Mouse (Mus musculus) ES-E14 (cell line): ENCODE measurements at regions not wholly inside any gene's neighbourhood (a gene's known extent, or its start where the extent isn't known, plus 50 kb on each side); places are given as distances from the start of the nearest gene placed in this dataset.

Source experiments
- DNase-seq: peaks from one replicate; pipeline ENCODE4 v3.0.0-alpha.2; 2013; ENCODE audit warnings: low read depth, low spot score
- H3K27ac ChIP-seq: 2 replicates; pipeline ENCODE4 v1.5.1; 2012; ENCODE audit warnings: low read depth, mild to moderate bottlenecking, low read length, moderate library complexity, mixed read lengths; ENCODE audit not compliant: poor library complexity, insufficient read depth, severe bottlenecking
- H3K36me3 ChIP-seq: 2 replicates; pipeline ENCODE4 v1.6.1; 2012; ENCODE audit warnings: mild to moderate bottlenecking, low read length, moderate library complexity, mixed read lengths; ENCODE audit not compliant: control insufficient read depth, poor library complexity, insufficient read depth, severe bottlenecking
- H3K4me1 ChIP-seq, 2 experiments: fragments of 150-350 bp in 1 of 2; sonication (generic) in 1 of 2; 2 replicates each; pipeline ENCODE4 v1.6.1; 2012; ENCODE audit warnings: low read length in 2 of 2, mild to moderate bottlenecking in 1 of 2, mixed read lengths in 1 of 2; ENCODE audit not compliant: control insufficient read depth in 2 of 2, insufficient read depth in 2 of 2, poor library complexity in 1 of 2
- H3K4me3 ChIP-seq, 2 experiments: fragments of 150-350 bp in 1 of 2; sonication (generic) in 1 of 2; 2 replicates each; pipeline ENCODE4 v1.5.1; 2012; ENCODE audit warnings: low read length in 2 of 2, low read depth in 1 of 2, mild to moderate bottlenecking in 1 of 2, mixed read lengths in 1 of 2; ENCODE audit not compliant: insufficient read depth in 1 of 2, poor library complexity in 1 of 2, severe bottlenecking in 1 of 2
- H3K9ac ChIP-seq: 2 replicates; pipeline ENCODE4 v1.6.1; 2012; ENCODE audit warnings: low read depth, mild to moderate bottlenecking, low read length, mixed read lengths; ENCODE audit not compliant: poor library complexity, insufficient read depth, severe bottlenecking
- H3K9me3 ChIP-seq: fragments of 150-350 bp; sonication (generic); 2 replicates; pipeline ENCODE4 v1.6.1; 2012; ENCODE audit warnings: low read depth, mild to moderate bottlenecking, low read length; ENCODE audit not compliant: control insufficient read depth, insufficient read depth
- CHD2 ChIP-seq: IDR thresholded peaks from 2 replicates; pipeline ENCODE4 v1.6.1; 2014; ENCODE audit warnings: mild to moderate bottlenecking, low read depth, low read length, inconsistent platforms
- HCFC1 ChIP-seq: IDR thresholded peaks from 2 replicates; pipeline ENCODE4 v1.6.1; 2012; ENCODE audit warnings: low read length, inconsistent platforms, borderline replicate concordance; ENCODE audit not compliant: insufficient read depth
- MAFK ChIP-seq: IDR thresholded peaks from 2 replicates; pipeline ENCODE4 v1.6.1; 2014; ENCODE audit warnings: mild to moderate bottlenecking, low read depth, low read length, inconsistent platforms; ENCODE audit not compliant: insufficient read depth
- ZC3H11A ChIP-seq: IDR thresholded peaks from 2 replicates; pipeline ENCODE4 v1.6.1; 2012; ENCODE audit warnings: low read depth, mild to moderate bottlenecking, inconsistent platforms, low read length, borderline replicate concordance
- ZNF384 ChIP-seq: IDR thresholded peaks from 2 replicates; pipeline ENCODE4 v1.6.1; 2012; ENCODE audit warnings: low read depth, low read length, inconsistent platforms
- in situ Hi-C, 2 experiments: fragments of 600-800 bp; cut with MboI; formaldehyde crosslinking; loops; one replicate each; pipeline ENCODE4 v1.15.1; 2025; ENCODE audit warnings: low sequenced_read_pairs in 2 of 2, inconsistent platforms in 1 of 2; ENCODE audit not compliant: unreplicated experiment in 2 of 2

- Histone ChIP-seq H3K9me3 (no peaks in the 10 kb centered on the region), H3K36me3 (no peaks in the 10 kb centered on the region), H3K4me1 (no peaks in the 10 kb centered on the region), H3K9ac (no peak overlapping the region), H3K27ac (no peak overlapping the region), H3K4me3 (no peak overlapping the region)
- no peak for DNase-seq
- no peak for TF ChIP-seq ZNF384
- no peak for TF ChIP-seq MAFK
- TF ChIP-seq ZC3H11A: no peak
- no peak for TF ChIP-seq CHD2
- no peak for TF ChIP-seq HCFC1
- in situ Hi-C loops: loop anchor here (25.0 kb wide), 2 partner anchors 622 to 1022 kb away; no protein-coding TSS in a partner anchor
Observed at GRCm38 (mm10) chr2:21908813-21909480, 318.4 kb upstream of the Myo3a start.

GRCm38 (mm10) chr2:21909481-21909966 lies 317.8 kb upstream of the Myo3a start:
- no peak overlapping the region for H3K9ac ChIP-seq
- in situ Hi-C loops: loop anchor here (25.0 kb wide), 2 partner anchors 622 to 1022 kb away; no protein-coding TSS in a partner anchor
- H3K27ac ChIP-seq: no peak overlapping the region
- no peaks in the 10 kb centered on the region for H3K36me3 ChIP-seq
- DNase-seq: peak; percentile 59
- no peaks in the 10 kb centered on the region for H3K9me3 ChIP-seq
- H3K4me3 ChIP-seq: no peak overlapping the region
- TF ChIP-seq ZC3H11A (peak; percentile 95), ZNF384 (no peak), MAFK (no peak)
- H3K4me1 ChIP-seq: no peaks in the 10 kb centered on the region

- H3K9me3 ChIP-seq: no peaks in the 10 kb centered on the region; the same call in 1 of the 2 replicates
- DNase-seq: peak; percentile 34
- in situ Hi-C loops: loop anchor here (25.0 kb wide), 2 partner anchors 631 to 1031 kb away; no protein-coding TSS in a partner anchor
- peaks cover 0 to 4% of the 10 kb centered on the region in 2 experiments; a peak in 1 of 4 replicates for H3K4me1 ChIP-seq
- no peak overlapping the region for H3K9ac ChIP-seq
- H3K4me3 ChIP-seq: peak overlapping the region; percentile 48 to 49
- no peak for TF ChIP-seq CHD2
- no peak for TF ChIP-seq MAFK
- no peak for TF ChIP-seq ZNF384
- no peak for TF ChIP-seq HCFC1
- no peak for TF ChIP-seq ZC3H11A
- no peaks in the 10 kb centered on the region for H3K36me3 ChIP-seq
- H3K27ac ChIP-seq: no peak overlapping the region
Observed at GRCm38 (mm10) chr2:21917804-21918690, 309.3 kb upstream of the Myo3a start.

- in situ Hi-C loops: loop anchor here (25.0 kb wide), 2 partner anchors 632 to 1032 kb away; no protein-coding TSS in a partner anchor
- TF ChIP-seq ZNF384 (no peak), HCFC1 (no peak), ZC3H11A (no peak), MAFK (no peak), CHD2 (no peak)
- no peaks in the 10 kb centered on the region for H3K36me3 ChIP-seq
- H3K27ac ChIP-seq: no peak overlapping the region
- H3K4me1 ChIP-seq: peaks cover 0 to 4% of the 10 kb centered on the region in 2 experiments; a peak in 1 of 4 replicates
- no peak overlapping the region for H3K4me3 ChIP-seq
- H3K9me3 ChIP-seq: no peaks in the 10 kb centered on the region; the same call in 1 of the 2 replicates
- no peak overlapping the region for H3K9ac ChIP-seq
- no peak for DNase-seq
Observed at GRCm38 (mm10) chr2:21919091-21919490, 308.2 kb upstream of the Myo3a start.
